Mouse (Mus musculus): ENCODE data around the gene Ugt1a6b.
A peak's percentile ranks its signal among the peaks of the same experiment; 100 is the strongest.

The Ugt1a6b gene

GRCm38 (mm10) chr1:88264237-88264868, 161.3 kb downstream of the Ugt1a6b start:
- no peak for DNase-seq

GRCm38 (mm10) chr1:88264869-88265240, 161.8 kb downstream of the Ugt1a6b start:
- DNase-seq: peak in 1 of 2 experiments; percentile 50

GRCm38 (mm10) chr1:88266123-88266522, 163.1 kb downstream of the Ugt1a6b start:
- DNase-seq: no peak

GRCm38 (mm10) chr1:88267489-88267888, 164.4 kb downstream of the Ugt1a6b start:
- DNase-seq: no peak

- no peak for DNase-seq
These were observed 165.0 kb downstream of the Ugt1a6b start for GRCm38 (mm10) chr1:88268070-88268469.
